Mouse (Mus musculus) brain, adult 2 months (tissue): ENCODE measurements around the gene Kcne1l.
A peak's percentile ranks its signal among the peaks of the same experiment; 100 is the strongest.

ENCODE experiments used
- DNase-seq: peaks from one replicate; pipeline ENCODE4 v3.0.0; 2011; ENCODE audit warnings: low read depth, low spot score

Kcne1l gene

GRCm38 (mm10) chrX:142305869-142306581 is at the start of gene Kcne1l:
Gene Kcne1l (minus strand): TSS chrX:142306294.
- DNase-seq, result no peak

GRCm38 (mm10) chrX:142336207-142336606 is 30.1 kb upstream of the Kcne1l start:
- DNase-seq, result no peak

GRCm38 (mm10) chrX:142335502-142335901 is 29.4 kb upstream of the Kcne1l start:
- DNase-seq, result no peak

GRCm38 (mm10) chrX:142325760-142326159 is 19.7 kb upstream of the Kcne1l start:
- DNase-seq, result peak; percentile 23

- no peak for DNase-seq
Observed at GRCm38 (mm10) chrX:142316106-142316505, 10.0 kb upstream of the Kcne1l start.

GRCm38 (mm10) chrX:142315270-142315669 is 9.2 kb upstream of the Kcne1l start:
- no peak for DNase-seq

GRCm38 (mm10) chrX:142314307-142315024 is 8.4 kb upstream of the Kcne1l start:
- DNase-seq, result peak; percentile 88

- peak; percentile 69 for DNase-seq
Observed at GRCm38 (mm10) chrX:142310431-142310830, 4.3 kb upstream of the Kcne1l start.

- DNase-seq, result peak; percentile 11
Observed at GRCm38 (mm10) chrX:142305010-142305868, 855 bp downstream of the Kcne1l start.

GRCm38 (mm10) chrX:142304592-142304991 is 1.5 kb downstream of the Kcne1l start:
- DNase-seq, result no peak

GRCm38 (mm10) chrX:142303456-142303855 is 2.6 kb downstream of the Kcne1l start:
- no peak for DNase-seq

GRCm38 (mm10) chrX:142285905-142286304 is 20.2 kb downstream of the Kcne1l start:
- no peak for DNase-seq

- peak; percentile 1 for DNase-seq
Observed at GRCm38 (mm10) chrX:142276573-142276972, 29.5 kb downstream of the Kcne1l start.

GRCm38 (mm10) chrX:142276031-142276430 is 30.1 kb downstream of the Kcne1l start:
- peak; percentile 21 for DNase-seq
